Mouse (Mus musculus): ENCODE results near the gene Rpe.
"Not testable (repeated sequence)": the region's sequence is repeated elsewhere in the genome, so short reads cannot be mapped to it uniquely, and the experiment has no call there.

The Rpe gene

DNA sequence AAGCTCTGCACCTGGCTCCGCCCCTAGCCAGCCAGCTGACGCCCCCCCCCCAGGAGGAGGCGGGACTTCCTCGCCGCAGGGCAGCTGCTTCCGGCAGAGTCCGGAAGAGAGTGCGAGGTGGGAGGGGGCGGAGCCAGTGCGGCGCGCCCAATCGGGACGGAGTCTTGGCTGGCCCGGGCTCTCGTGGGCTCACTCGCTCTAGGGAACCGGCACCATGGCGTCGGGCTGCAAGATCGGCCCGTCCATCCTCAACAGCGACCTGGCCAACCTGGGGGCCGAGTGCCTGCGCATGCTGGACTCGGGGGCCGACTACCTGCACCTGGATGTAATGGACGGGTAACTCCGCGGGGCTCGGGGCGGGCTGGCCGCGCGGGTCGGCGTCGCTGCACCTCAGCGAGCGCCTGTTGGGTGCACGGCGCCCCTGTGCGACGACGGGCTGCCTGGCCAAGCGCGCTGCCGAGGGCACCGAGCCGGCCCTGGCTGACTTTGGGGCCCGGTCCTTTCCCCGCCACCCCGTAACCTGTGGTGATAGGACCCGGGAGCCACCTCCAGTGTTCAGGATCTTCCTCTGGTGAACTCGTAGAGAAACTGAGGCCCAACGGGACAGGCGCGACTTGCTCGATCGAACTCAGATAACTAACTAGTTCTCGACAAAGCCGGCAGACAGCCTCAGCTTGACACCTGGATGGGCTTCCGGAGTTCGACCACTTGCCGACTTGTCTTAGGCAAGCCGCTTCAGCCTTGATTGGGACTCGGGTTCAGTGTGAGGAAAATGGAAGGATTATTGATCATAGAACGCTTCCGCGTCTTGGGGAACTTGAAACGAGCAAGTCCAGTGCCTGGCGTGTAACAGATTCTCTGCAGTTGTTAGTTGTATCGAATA, at the start of gene Rpe:
Rpe (plus strand) TSS at position 139 of the 883 bp plus-strand sequence.
- peak; percentile 86 to 93 for DNase-seq

DNA sequence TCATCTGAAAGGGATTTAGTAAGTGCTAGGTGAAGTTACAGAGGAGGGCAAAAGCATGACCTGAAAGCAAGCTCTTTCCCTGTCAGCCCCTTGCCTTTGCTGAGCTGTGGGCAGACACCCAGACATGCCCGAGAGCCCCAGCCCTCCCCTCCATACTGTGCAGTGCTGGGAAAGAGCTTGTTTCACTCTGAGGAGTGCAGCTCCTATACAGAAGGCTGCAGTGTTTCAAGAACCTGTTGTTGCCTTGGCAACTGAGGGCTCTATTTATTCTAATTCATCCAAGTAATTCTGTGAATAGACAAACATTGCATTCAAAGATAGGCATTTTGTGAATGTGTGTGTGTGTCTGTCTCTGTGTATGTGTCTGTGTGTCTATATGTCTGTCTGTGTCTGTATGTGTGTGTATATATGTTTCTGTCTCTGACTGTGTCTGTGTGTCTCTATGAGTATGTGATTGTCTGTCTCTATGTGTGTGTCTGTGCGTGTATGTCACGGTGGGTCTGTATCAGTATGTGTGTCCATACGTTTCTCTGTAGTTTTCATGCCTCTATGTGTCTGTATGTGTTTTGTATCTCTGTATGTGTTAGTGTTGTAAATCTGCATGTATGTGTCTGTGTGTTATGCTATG, 45.4 kb upstream of the Rpe start:
- no peak for DNase-seq

DNA sequence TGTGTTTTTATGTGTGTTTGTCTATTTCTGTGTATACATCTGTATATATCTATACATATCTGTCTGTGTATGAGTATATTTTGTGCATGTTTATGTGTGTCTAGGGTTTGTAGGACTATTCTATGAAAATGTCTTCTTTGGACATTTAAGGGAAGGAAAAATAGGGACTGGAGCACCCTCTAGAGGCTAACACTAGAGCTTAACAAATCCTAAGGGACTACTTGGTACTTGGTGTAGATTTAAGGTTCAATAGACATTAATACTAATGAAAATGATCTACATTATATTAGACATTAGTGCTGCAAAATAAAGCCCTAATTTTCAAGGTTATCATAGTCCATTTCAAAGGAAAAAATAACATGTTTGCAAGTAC, 44.9 kb upstream of the Rpe start:
- DNase-seq, result no peak

DNA sequence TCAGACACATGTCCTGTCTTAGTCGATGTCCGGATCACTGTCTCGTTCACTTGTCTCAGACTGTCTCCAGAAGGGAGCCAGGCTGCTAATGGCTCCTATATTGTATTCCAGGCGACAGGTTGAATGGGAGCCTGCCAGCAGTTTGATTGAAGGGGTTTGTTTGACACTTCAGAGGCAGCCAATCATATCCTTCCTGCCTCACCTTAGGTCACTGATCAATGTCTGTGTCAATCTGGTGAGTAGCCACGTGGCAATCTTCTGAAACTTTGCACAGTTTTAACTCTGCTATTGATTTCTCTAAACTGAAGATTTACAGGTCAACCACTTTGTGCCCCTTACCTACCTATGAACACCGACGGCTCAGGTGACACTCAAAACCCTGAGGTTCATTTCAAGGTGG, 29.2 kb upstream of the Rpe start:
- no peak for DNase-seq

DNA sequence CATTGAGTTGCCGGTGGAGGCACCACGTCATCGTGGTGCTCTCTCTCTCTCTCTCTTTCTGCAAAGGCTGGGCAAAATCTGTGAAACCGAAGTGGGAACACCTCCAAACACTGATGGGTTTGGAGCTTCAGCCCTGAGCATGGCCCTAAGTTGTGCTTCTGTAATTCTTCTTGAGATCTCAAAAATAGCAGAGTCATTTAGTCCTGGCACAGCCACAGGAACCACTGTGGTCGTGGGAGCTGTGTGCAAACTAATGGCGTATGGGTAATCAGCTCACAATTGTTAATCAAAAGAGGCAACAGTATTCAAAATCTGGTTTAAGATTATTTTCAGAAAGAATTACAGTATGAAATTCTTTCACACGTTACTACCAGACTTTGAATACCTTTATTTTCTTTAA, 27.8 kb upstream of the Rpe start:
- DNase-seq, result no peak

DNA sequence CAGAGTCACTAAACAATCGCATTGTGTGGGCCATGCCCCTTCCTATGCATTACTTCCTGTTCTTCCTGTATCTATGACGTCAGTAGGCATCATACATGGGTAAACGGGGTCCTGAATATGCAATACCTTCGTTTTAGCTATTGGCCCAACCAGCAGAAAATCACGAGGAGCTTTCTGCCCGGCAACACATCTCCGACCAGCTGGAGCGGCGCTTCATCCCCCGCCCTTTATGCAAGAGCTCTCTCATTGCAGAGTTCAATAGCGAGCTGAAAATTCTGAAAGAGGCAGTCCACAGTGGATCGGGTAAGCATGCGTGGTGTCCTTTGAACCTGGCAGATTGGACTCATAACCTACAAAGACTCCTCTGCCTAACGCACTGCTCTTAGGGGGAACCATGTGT, 22.7 kb upstream of the Rpe start:
- DNase-seq, result no peak

DNA sequence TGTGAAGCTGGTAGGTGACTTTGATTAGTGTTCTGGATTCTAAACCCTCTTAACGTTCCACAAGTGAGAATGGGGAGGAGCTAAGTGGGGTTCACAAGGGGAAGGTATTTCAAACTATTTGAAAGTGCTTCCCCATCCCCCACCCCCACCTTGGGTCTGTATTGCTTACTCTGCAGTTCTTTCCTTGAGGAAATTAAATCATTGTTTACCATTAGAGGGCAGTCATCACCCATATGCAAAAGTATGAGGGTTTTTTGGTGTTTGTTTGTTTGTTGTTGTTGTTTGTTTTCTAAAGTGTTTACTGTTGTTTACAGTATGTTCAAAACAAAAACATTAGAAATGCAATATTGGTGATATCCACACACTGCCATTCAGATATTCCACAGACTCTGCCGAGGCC, 22.0 kb upstream of the Rpe start:
- no peak for DNase-seq

DNA sequence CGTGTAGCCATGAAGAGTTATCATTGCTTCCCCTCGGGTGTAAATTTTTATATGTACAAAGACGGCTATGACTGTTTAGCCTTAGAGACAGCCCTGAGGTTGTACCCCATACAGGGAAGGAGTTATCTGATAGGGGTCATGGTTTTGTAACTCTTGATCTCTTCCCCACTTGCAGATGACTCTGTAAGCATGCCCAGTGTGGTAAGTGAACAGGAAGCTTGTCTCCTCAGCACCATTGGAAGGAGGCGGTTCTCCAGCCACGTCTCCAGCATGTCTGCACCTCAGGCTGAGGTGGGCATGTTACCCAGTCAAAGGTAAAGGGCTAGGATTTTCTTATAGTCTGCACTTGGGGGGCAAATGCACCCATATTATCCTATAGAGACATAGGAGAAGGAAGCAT, 17.7 kb upstream of the Rpe start:
- no peak for DNase-seq

DNA sequence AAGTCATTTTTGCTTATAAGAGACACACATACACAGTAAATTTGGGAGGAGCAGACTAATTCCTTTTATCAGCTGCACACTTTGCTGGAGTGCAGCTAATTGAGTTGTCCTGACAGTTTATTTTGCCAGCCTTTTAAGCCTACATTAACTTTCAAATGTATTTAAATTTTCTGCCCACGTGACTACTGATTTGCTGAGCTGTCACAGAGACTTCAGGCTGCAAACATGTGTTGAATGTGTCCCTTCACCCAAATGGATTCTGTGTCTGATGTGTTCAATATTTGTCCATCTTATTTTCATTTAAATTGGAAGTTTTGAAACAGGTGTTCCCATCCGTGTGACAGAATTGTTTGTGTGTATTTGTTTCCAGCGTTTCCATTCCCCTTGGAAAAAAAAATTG, 8.9 kb upstream of the Rpe start:
- DNase-seq, result no peak

DNA sequence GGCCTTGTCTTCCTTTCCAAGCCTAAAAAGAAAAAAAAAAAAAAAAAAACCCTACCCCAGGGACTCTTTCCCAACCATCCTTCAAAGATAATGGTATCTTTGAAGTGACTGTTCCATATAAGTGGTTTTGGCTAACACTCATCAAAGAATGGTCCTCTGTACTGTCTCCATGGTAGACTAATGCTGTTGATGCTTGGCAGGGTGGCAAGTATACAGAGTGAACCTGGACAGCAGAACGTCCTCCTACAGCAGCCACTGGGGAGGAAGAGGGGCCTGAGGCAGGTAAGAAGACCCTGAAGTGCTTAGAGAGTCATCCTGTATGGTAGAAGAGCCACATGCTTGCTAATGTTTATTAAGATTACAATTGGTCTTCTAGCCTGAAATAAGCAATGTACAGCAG, 8.3 kb upstream of the Rpe start:
- no peak for DNase-seq

DNA sequence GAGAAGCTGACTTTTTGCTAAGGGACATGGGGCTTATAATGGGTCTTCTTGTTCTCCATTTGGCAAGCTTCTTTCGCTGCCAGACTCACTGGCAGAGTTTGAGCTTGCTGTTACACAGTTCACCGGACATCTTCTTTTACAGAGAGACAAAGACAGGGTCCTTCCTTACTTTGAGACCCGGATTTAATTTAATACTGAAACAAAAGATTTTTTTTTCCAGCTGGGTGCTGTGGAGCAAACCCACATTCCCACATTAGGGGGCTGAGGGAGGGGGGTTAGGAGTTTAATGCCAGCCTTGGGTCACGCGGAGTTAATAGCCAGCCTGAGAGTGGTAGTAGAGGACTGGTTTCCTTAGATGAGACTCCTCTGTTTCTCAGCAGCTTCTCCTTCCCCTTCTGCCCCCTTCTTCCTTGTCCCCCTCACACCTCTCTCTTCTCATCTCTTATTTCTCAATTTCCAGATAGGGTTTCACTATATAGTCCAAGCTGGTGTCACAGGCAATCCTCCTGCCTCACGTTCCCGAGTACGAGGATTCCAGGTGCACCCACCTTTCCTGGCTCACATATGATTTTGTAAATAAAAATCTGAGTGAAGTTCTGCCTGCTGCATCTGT, 7.7 kb upstream of the Rpe start:
- no peak for DNase-seq

DNA sequence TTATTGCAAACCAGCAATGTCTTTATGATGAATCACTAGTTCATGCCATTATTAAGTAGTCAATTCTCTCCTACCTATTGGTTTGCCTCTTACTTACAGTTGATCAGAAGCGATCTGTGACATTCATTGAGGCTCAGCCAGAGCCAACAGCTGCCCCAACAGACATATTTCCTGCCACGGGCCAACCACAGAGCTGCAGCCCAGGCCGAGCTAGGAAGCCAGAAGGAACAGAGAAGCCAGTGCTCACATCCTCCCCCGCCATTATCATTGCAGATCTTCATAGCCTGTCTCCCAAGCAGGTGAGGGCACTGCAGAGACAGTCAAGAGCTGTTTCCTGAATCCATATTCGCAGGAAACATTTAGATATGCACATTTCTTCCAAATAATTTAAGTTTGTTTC, 6.4 kb upstream of the Rpe start:
- no peak for DNase-seq

DNA sequence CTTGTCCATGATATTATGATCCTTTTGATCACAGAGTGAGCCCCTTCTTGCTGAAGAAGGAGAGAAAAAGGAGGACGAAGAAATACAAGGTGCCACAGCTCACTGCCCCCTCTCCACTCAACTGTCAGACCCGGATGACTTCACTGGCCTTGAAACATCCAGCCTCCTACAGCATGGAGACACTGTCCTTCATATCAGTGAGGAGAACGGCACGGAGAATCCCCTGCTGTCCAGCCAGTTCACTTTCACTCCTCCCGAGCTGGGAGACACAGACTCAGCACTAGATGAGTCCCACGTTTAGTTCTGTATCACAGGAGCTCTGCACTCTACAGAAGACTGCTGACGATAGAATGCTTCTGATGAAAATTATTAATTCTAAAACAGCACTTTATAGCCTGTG, 5.3 kb upstream of the Rpe start:
- DNase-seq, result no peak

DNA sequence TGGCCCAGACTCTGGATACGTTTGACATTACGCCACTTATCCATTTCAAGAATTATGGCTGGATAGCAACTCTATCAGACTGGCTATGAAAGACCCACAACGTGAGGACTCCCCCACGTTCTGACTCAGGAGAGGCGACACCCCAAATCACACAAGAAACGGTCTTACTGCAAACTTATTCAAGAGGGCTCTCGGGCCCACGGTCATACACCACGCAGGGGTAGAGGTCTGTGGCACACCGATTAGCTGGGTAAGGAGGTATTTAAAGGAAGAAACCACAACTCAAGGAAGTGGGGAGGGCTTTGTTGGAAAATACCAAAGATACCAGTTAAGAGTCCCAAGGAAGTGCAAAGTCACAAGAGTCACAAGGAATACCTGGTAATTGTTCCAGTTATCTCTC, 1.0 kb upstream of the Rpe start:
- DNase-seq, result not testable (repeated sequence)

DNA sequence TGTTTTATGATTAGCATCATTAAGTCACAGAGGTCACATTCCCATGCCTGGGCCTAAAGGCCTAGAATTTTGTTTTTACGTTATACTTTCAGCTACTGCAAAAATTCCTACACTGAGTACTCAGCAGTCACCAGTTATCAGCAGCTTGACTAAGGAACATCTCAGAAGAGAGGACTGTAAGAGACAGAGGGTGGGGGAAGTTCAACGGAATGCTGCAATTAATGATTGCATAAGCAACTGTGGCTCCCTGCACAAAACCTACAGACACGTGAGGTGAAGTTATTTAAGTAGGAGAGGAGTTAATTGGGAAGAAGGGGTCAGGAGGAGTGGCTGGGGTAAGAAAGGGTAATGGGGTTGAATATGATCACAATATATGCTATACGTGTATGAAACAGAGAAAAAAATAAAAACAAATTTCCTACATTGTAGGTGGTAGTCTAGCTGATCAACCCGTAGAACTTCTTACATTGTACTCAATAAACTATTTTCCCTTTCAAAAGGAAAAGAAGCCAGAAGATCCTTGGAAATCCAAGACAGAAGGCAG, 410 bp upstream of the Rpe start:
- DNase-seq, result no peak

DNA sequence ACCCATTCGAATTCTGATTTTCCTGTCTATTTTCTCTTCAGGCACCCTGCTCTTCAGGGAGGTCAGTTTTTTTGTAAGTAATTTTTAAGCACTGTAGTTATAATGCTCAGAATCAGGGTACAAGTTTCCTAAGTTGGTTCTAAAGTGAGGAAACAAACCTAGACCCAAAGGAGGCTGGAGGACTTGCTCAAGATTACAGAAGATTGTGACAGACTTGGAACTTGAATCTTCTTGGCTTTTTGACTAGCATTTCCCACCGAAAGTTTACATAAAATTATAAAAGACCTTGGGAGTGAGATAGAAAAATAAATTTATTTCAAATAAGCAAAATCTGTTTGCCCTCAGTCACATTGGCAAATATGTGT, 927 bp downstream of the Rpe start:
- DNase-seq, result no peak

DNA sequence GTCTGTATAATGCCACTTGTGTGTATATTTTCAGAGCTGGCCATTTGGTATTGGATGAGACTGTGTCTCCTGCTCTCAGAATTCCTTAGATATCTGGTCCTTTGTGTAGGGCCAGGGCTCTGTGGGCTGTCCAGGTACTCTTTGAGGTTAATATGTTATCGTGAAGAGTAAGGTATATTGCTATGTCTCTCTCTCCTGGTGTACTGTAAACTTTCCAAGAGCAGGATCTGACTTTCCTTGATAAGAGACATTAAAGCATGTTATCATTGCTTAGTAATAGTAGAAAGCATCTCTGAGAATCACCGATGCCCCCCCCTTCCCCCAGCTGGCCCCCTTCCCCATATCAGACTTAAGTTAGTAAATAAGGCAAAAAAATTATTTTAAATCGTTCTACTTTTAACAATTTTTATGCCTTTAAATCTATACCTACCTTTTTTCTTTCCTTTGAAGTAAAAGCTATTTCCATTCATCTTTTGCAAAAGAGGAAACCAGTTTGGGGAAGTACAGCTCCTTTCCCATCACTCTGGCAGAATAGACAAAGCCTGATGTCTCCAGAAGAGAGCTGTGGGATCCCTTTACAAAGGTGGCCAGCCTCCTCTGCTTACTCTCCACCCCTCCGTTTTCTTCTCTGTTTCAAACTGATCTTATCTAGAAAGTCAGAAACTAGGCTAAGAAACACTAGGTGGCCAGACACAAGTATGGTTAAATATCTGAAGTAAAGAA, 2.2 kb downstream of the Rpe start:
- DNase-seq, result no peak

DNA sequence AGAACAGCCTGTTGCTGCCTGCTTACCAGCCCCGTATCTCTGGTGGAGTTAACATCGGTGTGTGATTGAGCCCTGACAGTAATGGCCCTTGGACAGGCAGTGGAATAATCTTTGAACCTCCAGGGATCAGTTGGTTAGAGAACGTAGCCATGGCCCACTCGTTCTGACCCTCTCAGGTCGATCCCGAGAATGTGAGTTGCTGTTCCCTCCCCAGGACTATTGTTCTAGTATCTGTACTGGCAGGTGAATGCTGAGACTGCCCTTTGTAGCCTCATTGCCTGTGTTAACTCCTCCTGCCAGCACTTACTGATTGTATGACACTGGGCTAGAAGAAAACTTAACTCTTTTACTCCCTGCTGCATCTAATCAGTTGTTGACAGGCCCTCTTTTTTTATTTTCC, 3.9 kb downstream of the Rpe start:
- no peak for DNase-seq

DNA sequence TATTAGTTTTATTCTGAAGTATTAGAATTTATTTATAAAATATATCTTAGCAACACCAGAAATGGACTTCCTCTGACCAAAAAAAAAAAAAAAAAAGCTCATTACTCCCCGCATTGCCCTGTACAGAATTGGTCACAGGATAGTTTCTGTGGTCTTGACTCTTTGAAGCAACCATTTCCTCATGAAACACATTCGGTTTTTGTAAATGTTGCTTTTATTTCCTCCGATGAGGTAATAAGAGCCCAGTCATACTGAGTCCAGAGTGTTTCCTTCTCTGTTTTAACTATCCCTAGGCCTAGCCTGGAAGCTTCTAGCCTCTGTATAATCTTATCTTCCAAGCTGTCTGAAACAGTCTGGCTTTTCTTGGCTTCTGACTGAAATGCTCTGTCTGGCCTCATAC, 12.2 kb downstream of the Rpe start:
- no peak for DNase-seq

DNA sequence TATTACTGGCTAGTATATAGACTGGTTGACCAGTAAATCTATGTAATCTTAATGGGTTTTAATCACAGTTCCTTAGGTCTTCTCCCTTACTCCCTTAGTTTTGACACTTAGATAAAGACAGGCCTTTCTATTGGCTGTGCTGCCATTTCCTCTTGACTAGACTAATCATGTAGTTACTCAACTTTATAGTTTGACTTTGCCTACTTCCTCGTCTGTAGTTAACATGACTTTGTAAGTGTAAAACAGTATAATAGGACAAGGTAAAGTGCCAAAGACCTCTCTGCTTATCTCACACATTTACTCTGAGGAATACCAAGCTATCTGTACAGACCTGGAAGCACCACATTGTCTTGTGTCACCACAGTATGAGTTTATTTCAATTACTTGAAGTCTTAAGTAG, 29.9 kb downstream of the Rpe start:
- no peak for DNase-seq

DNA sequence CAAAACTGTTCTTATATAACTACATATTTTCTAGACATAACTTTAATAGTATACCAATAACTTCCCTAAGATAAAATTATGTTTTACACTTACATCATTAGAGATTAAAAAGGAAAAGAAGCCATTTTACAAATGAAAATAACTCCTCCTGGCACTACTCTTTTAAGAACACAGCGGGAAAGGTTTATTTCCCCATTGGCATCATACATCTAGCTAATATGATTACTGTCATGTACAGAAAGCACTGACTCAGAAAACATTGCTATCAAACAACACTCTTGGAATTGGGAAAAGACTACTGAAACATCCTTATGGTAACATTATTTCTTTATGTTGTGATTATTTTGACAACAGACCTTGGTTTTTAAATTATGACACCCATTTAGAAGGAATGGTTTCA, 68.1 kb downstream of the Rpe start:
- DNase-seq, result no peak
